Mouse (Mus musculus): Measurements from ENCODE around the gene Ank2. TPM values are rescaled to one million over a fixed set of nuclear protein-coding genes. Genes with fewer than 3 reads are reported as not detected.

Gene Ank2
- polyA plus RNA-seq, 1 experiment from 2014 or later = 24.9 TPM

DNA sequence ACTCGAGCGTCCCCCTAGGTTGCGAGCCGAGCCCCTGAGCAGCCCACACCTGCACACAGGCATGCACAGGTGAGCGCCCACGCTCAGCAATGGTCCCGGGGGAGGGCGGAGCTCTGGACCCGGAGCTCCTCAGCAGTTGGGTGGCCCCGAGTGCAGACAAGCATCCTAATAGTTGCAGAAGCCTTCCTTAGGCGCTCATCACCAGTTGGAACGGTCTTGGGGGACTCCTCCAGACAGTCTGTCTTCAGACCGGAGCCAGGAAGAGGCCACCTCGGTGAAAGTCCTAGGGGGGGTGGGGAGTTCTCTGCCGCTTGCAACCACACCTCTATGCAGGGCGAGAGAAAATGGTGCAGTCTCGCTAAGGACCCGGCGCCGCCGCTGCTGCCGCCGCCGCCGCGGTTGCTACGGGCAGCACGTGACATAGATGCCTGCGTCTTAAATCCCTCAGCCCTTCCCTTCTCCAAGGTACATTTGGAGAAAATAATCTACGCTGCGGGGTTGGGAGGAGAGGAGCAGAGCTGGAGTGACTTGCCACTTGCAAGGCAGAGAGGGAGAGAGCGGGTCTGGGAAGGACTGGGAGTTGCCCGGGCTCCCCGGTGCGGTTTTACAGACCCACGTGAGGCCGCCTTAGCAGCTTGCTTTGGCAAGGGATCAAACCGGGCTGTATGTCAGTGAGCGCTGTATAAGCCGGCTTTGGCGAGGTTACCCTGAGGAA, 337.0 kb downstream of the Ank2 start:
- Histone ChIP-seq H3K9ac (peak overlapping the region; percentile 44), H3K9me3 (no peaks in the 10 kb centered on the region), H3K27me3 (replicated peaks) (0 out of 2 replicates have a peak, but pooled peaks cover 4% of the 10 kb centered on the region), H3K36me3 (no peaks in the 10 kb centered on the region), H3K4me1 (replicated peaks) (peaks cover 7% of the 10 kb centered on the region; the same call in 1 of the 2 replicates), H3K27ac (no peak overlapping the region), H3K4me2 (replicated peaks) (peak overlapping the region; percentile 100), H3K4me3 (replicated peaks) (peak overlapping the region; percentile 62)
- WGBS = under 1% methylated on average over 41 of the region's 41 CpGs
- peak; percentile 93 for ATAC-seq

GRCm38 (mm10) chr3:127161085-127161837, 337.9 kb downstream of the Ank2 start:
- 6% methylated on average over 23 of the region's 23 CpGs for WGBS
- no peak for ATAC-seq

GRCm38 (mm10) chr3:127157706-127158105, 341.4 kb downstream of the Ank2 start:
- no peaks in the 10 kb centered on the region for H3K27me3 ChIP-seq (replicated peaks)
- no peak for ATAC-seq
- no peak overlapping the region for H3K4me3 ChIP-seq (replicated peaks)
- no peaks in the 10 kb centered on the region for H3K9me3 ChIP-seq
- WGBS = 91% methylated on average over 3 of the region's 3 CpGs
- H3K4me2 ChIP-seq (replicated peaks) = no peak overlapping the region
- no peaks in the 10 kb centered on the region for H3K36me3 ChIP-seq
- peaks cover 7% of the 10 kb centered on the region; the same call in 1 of the 2 replicates for H3K4me1 ChIP-seq (replicated peaks)
- H3K9ac ChIP-seq = no peak overlapping the region
- no peak overlapping the region for H3K27ac ChIP-seq

More at GRCm38 (mm10) chr3:127161085-127161837, 337.9 kb downstream of the Ank2 start:
- Histone ChIP-seq H3K4me3 (replicated peaks) (peak overlapping the region; percentile 62), H3K9me3 (no peaks in the 10 kb centered on the region), H3K9ac (peak overlapping the region; percentile 44; the same call in 1 of the 2 replicates), H3K4me2 (replicated peaks) (peak overlapping the region; percentile 100), H3K36me3 (no peaks in the 10 kb centered on the region), H3K4me1 (replicated peaks) (peaks cover 7% of the 10 kb centered on the region; the same call in 1 of the 2 replicates), H3K27me3 (replicated peaks) (0 out of 2 replicates have a peak, but pooled peaks cover 4% of the 10 kb centered on the region), H3K27ac (no peak overlapping the region)

GRCm38 (mm10) chr3:127156080-127156479, 343.1 kb downstream of the Ank2 start:
- no peak overlapping the region for H3K4me3 ChIP-seq (replicated peaks)
- no peaks in the 10 kb centered on the region for H3K9me3 ChIP-seq
- H3K4me2 ChIP-seq (replicated peaks) = no peak overlapping the region
- no peaks in the 10 kb centered on the region for H3K27me3 ChIP-seq (replicated peaks)
- WGBS = 74% methylated on average over 9 of the region's 9 CpGs
- H3K27ac ChIP-seq = no peak overlapping the region
- no peaks in the 10 kb centered on the region for H3K36me3 ChIP-seq
- no peak overlapping the region for H3K9ac ChIP-seq
- ATAC-seq = no peak
- H3K4me1 ChIP-seq (replicated peaks) = no peaks in the 10 kb centered on the region

DNA sequence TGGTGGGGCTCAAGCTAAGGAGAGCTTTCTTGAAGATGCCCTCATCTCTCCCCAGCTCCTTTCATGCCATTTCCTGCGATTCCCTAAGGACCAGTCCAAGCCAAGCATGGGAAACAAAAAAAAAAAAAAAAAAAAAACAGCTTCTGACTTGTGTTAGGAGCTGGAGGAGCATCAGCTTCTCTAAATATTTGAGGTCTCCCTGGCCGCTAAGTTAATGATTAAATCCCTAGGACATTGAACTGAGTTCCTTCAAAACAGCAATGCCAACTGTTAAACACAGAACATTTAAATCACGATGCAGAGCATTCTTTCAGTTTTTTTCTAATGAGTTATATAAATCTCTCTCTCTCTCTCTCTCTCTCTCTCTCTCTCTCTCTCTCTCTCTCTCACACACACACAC, 345.3 kb downstream of the Ank2 start:
- H3K9me3 ChIP-seq = no peaks in the 10 kb centered on the region
- H3K4me1 ChIP-seq (replicated peaks) = no peaks in the 10 kb centered on the region
- H3K27ac ChIP-seq = no peak overlapping the region
- no peak overlapping the region for H3K4me2 ChIP-seq (replicated peaks)
- H3K4me3 ChIP-seq (replicated peaks) = no peak overlapping the region
- H3K9ac ChIP-seq = no peak overlapping the region
- peak; percentile 62; the same call in 1 of the 2 replicates for ATAC-seq
- no peaks in the 10 kb centered on the region for H3K36me3 ChIP-seq
- WGBS = 47% methylated on average over 3 of the region's 3 CpGs
- H3K27me3 ChIP-seq (replicated peaks) = no peaks in the 10 kb centered on the region

DNA sequence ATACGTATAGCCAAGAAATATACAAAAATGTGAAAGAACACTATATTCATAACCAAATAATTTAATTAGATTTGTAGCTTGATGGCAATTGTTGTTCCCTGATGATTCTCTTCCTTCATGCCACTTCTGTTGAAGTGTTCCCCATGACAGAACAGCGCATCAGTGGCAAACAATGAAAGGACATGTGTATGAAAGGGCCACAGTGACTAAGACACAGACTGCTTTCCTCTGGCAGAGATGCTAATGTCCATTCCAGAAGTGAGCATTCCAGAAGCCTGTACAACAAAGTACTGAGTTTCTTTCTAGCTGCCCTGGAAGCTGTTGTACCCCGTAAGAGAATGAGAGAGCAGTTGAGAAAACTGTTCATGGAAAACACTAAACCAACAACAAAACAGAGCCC, 345.7 kb downstream of the Ank2 start:
- Histone ChIP-seq H3K4me3 (replicated peaks) (no peak overlapping the region), H3K27me3 (replicated peaks) (no peaks in the 10 kb centered on the region), H3K4me2 (replicated peaks) (no peak overlapping the region), H3K4me1 (replicated peaks) (no peaks in the 10 kb centered on the region), H3K9ac (no peak overlapping the region), H3K9me3 (no peaks in the 10 kb centered on the region), H3K36me3 (no peaks in the 10 kb centered on the region), H3K27ac (no peak overlapping the region)
- no peak for ATAC-seq
- 79% methylated on average over 3 of the region's 3 CpGs for WGBS

- no peak overlapping the region for H3K27ac ChIP-seq
- no peak for ATAC-seq
- no peak overlapping the region for H3K9ac ChIP-seq
- no peaks in the 10 kb centered on the region for H3K9me3 ChIP-seq
- no peaks in the 10 kb centered on the region for H3K36me3 ChIP-seq
- H3K4me1 ChIP-seq (replicated peaks) = no peaks in the 10 kb centered on the region
- no peak overlapping the region for H3K4me3 ChIP-seq (replicated peaks)
- H3K27me3 ChIP-seq (replicated peaks) = no peaks in the 10 kb centered on the region
- no peak overlapping the region for H3K4me2 ChIP-seq (replicated peaks)
- 83% methylated on average over 3 of the region's 3 CpGs for WGBS
Measured at GRCm38 (mm10) chr3:127148648-127149047, 350.5 kb downstream of the Ank2 start.

DNA sequence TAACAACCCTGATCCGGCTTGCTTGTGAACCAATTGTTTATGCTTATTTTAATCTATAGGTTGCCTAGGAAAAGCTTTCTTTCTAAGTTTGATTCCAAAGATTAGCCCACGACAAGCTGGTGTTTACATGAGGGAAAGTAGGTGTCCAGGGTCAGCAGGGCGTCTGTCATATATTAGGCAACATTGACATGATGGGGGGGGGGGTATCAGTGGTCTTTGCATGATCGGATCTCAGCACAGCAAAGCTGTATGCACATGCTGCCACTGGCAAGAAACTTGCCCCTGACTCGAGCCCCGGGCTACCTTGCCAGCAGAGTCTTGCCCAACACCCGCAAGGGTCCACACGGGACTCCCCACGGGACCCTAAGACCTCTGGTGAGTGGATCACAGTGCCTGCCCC, 358.6 kb downstream of the Ank2 start:
- ATAC-seq = no peak
- no peaks in the 10 kb centered on the region for H3K9me3 ChIP-seq
- H3K4me1 ChIP-seq (replicated peaks) = no peaks in the 10 kb centered on the region
- no peaks in the 10 kb centered on the region for H3K27me3 ChIP-seq (replicated peaks)
- no peak overlapping the region for H3K27ac ChIP-seq
- H3K4me3 ChIP-seq (replicated peaks) = no peak overlapping the region
- 82% methylated on average over 9 of the region's 9 CpGs for WGBS
- H3K4me2 ChIP-seq (replicated peaks) = no peak overlapping the region
- no peaks in the 10 kb centered on the region for H3K36me3 ChIP-seq
- no peak overlapping the region for H3K9ac ChIP-seq

DNA sequence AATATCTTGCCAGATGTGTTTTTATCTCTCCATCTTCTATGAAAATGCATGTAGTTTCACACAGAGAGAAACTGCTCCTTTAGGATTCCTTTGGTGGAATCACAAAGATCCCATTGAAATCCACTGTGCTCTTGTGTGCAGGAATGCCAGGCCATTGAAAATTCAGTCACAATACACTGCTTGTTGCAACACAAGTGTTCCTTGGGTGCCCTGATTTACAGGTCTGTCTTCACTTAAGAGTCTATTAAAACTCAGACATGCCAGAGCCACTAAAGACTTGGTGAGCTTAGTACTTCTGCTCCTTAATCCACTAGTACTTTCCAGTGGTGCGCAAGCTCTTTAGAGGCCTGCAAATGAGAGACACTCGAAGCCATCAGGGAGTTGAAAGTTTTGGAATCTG, 359.5 kb downstream of the Ank2 start:
- no peak overlapping the region for H3K4me2 ChIP-seq (replicated peaks)
- WGBS = 80% methylated on average over 2 of the region's 2 CpGs
- no peak overlapping the region for H3K27ac ChIP-seq
- H3K4me1 ChIP-seq (replicated peaks) = no peaks in the 10 kb centered on the region
- no peaks in the 10 kb centered on the region for H3K9me3 ChIP-seq
- no peak overlapping the region for H3K4me3 ChIP-seq (replicated peaks)
- H3K27me3 ChIP-seq (replicated peaks) = no peaks in the 10 kb centered on the region
- no peak for ATAC-seq
- no peak overlapping the region for H3K9ac ChIP-seq
- no peaks in the 10 kb centered on the region for H3K36me3 ChIP-seq

DNA sequence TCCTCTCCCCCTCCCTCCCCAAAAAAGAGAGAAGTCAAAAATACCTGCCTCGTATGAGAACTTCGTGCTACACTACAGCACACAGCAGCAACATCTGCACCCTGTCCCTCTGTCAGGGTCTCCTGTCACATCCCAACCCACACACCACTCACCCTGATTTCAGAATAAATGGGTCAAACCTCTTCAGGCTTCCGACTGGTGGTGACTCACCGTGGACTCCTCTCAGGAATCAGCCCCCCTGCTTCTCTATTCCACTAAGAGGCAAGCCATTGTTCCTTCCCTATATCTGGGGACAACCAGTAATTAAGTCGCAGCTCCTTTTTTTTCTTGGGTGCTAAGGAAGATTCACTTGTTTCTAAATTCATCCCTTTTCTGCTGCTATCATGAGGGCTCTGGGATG, 361.6 kb downstream of the Ank2 start:
- no peaks in the 10 kb centered on the region for H3K36me3 ChIP-seq
- ATAC-seq = no peak

DNA sequence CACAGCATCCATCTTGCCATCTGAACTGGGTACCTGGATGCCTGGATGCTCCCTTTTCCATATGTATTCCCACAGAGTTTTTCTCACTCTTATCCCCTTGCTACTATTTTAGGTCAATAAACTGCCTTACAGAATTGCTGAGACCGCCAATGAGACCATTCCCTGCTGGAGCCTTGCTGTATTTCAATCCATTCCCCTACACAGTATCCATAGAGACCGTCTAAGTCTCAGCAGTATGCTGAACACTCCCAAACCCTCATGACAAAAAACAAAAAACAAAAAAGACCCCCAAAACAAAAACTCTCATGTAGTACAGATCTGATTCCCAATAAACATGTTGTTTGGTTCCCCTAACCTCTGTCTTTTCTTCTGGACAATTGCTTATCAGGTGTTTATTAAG, 365.1 kb downstream of the Ank2 start:
- 83% methylated on average over 2 of the region's 2 CpGs for WGBS

More for the DNA sequence above, 361.6 kb downstream of the Ank2 start:
- H3K9me3 ChIP-seq = no peaks in the 10 kb centered on the region
- no peak overlapping the region for H3K4me2 ChIP-seq (replicated peaks)
- H3K4me3 ChIP-seq (replicated peaks) = no peak overlapping the region
- no peak overlapping the region for H3K27ac ChIP-seq
- WGBS = 78% methylated on average over 5 of the region's 5 CpGs
- H3K27me3 ChIP-seq (replicated peaks) = no peaks in the 10 kb centered on the region
- H3K9ac ChIP-seq = no peak overlapping the region
- no peaks in the 10 kb centered on the region for H3K4me1 ChIP-seq (replicated peaks)

GRCm38 (mm10) chr3:127131048-127131447, 368.1 kb downstream of the Ank2 start:
- no peaks in the 10 kb centered on the region for H3K27me3 ChIP-seq (replicated peaks)
- no peak for ATAC-seq
- no peaks in the 10 kb centered on the region for H3K9me3 ChIP-seq
- H3K4me1 ChIP-seq (replicated peaks) = 0 out of 2 replicates have a peak, but pooled peaks cover 4% of the 10 kb centered on the region
- H3K9ac ChIP-seq = no peak overlapping the region
- no peak overlapping the region for H3K4me3 ChIP-seq (replicated peaks)
- no peak overlapping the region for H3K27ac ChIP-seq
- H3K4me2 ChIP-seq (replicated peaks) = no peak overlapping the region
- 62% methylated on average over 3 of the region's 3 CpGs for WGBS
- no peaks in the 10 kb centered on the region for H3K36me3 ChIP-seq

More for the DNA sequence above, 365.1 kb downstream of the Ank2 start:
- Histone ChIP-seq H3K9me3 (no peaks in the 10 kb centered on the region), H3K27ac (no peak overlapping the region), H3K36me3 (no peaks in the 10 kb centered on the region), H3K4me1 (replicated peaks) (no peaks in the 10 kb centered on the region), H3K9ac (no peak overlapping the region), H3K27me3 (replicated peaks) (no peaks in the 10 kb centered on the region), H3K4me3 (replicated peaks) (no peak overlapping the region), H3K4me2 (replicated peaks) (no peak overlapping the region)
- ATAC-seq = no peak

Measured in intestine, embryonic 15.5 days (tissue).